Mouse (Mus musculus) ES-Bruce4 (cell line): Measurements from ENCODE around the gene Fbn1.

Experiments
- CTCF ChIP-seq: IDR thresholded peaks from one replicate; pipeline ENCODE4 v1.8.1; 2011; ENCODE audit warnings: low read depth, low read length
- EP300 ChIP-seq: IDR thresholded peaks from 2 replicates; pipeline ENCODE4 v1.6.1; 2011; ENCODE audit warnings: low read depth, low read length; ENCODE audit not compliant: insufficient read depth
- POLR2A ChIP-seq: IDR thresholded peaks from one replicate; pipeline ENCODE4 v1.8.1; 2011; ENCODE audit warnings: low read length; ENCODE audit not compliant: insufficient read depth

GRCm38 (mm10) chr2:125278474-125278873 lies 229.3 kb downstream of the Fbn1 start:
- TF ChIP-seq CTCF (no peak), POLR2A (no peak), EP300 (no peak)
